Mouse (Mus musculus): ENCODE measurements around the gene Mef2d. TPM values are rescaled to one million over a fixed set of nuclear protein-coding genes. Genes with fewer than 3 reads are reported as not detected.

The Mef2d gene
- polyA plus RNA-seq, 1 experiment: 60.2 TPM

- Histone ChIP-seq H3K9me3 (peaks cover 10% of the 10 kb centered on the region), H3K4me3 (replicated peaks) (no peak overlapping the region), H3K36me3 (replicated peaks; ENCODE audit: low read length) (no peaks in the 10 kb centered on the region), H3K4me1 (peaks cover 17% of the 10 kb centered on the region), H3K27me3 (replicated peaks) (peaks cover 93% of the 10 kb centered on the region)
- no peak for TF ChIP-seq FLI1 (IDR thresholded peaks at IDR 0.05; ENCODE audit: low read length)
- TF ChIP-seq GATA1 (IDR thresholded peaks at IDR 0.05; ENCODE audit: borderline replicate concordance, low read length): no peak
Observed at GRCm38 (mm10) chr3:88198505-88199020, 56.4 kb downstream of the Mef2d start.

GRCm38 (mm10) chr3:88199541-88200110 is 57.5 kb downstream of the Mef2d start:
- H3K4me1 ChIP-seq: peaks cover 17% of the 10 kb centered on the region
- H3K27me3 ChIP-seq (replicated peaks): peaks cover 93% of the 10 kb centered on the region
- TF ChIP-seq GATA1 (IDR thresholded peaks at IDR 0.05; ENCODE audit: borderline replicate concordance, low read length) (no peak), FLI1 (IDR thresholded peaks at IDR 0.05; ENCODE audit: low read length) (no peak)
- no peaks in the 10 kb centered on the region for H3K36me3 ChIP-seq (replicated peaks; ENCODE audit: low read length)
- no peak overlapping the region for H3K4me3 ChIP-seq (replicated peaks)
- H3K9me3 ChIP-seq: peaks cover under 1% of the 10 kb centered on the region; the same call in 1 of the 2 replicates

GRCm38 (mm10) chr3:88200161-88200971 is 58.2 kb downstream of the Mef2d start:
- H3K36me3 ChIP-seq (replicated peaks; ENCODE audit: low read length): no peaks in the 10 kb centered on the region
- H3K9me3 ChIP-seq: no peaks in the 10 kb centered on the region
- H3K27me3 ChIP-seq (replicated peaks): peaks cover 96% of the 10 kb centered on the region
- H3K4me3 ChIP-seq (replicated peaks): no peak overlapping the region
- H3K4me1 ChIP-seq: peaks cover 17% of the 10 kb centered on the region
- TF ChIP-seq FLI1 (IDR thresholded peaks at IDR 0.05; ENCODE audit: low read length): no peak
- TF ChIP-seq GATA1 (IDR thresholded peaks at IDR 0.05; ENCODE audit: borderline replicate concordance, low read length): no peak

- no peak overlapping the region for H3K4me3 ChIP-seq (replicated peaks)
- H3K4me1 ChIP-seq: peaks cover 11% of the 10 kb centered on the region
- TF ChIP-seq FLI1 (IDR thresholded peaks at IDR 0.05; ENCODE audit: low read length) (no peak), GATA1 (IDR thresholded peaks at IDR 0.05; ENCODE audit: borderline replicate concordance, low read length) (no peak)
- no peaks in the 10 kb centered on the region for H3K9me3 ChIP-seq
- no peaks in the 10 kb centered on the region for H3K36me3 ChIP-seq (replicated peaks; ENCODE audit: low read length)
- H3K27me3 ChIP-seq (replicated peaks): peaks cover 96% of the 10 kb centered on the region
Observed at GRCm38 (mm10) chr3:88200972-88201330, 58.8 kb downstream of the Mef2d start.

GRCm38 (mm10) chr3:88201640-88202039 is 59.5 kb downstream of the Mef2d start:
- Histone ChIP-seq H3K4me3 (replicated peaks) (no peak overlapping the region), H3K9me3 (no peaks in the 10 kb centered on the region), H3K36me3 (replicated peaks; ENCODE audit: low read length) (no peaks in the 10 kb centered on the region), H3K4me1 (peaks cover 11% of the 10 kb centered on the region), H3K27me3 (replicated peaks) (peaks cover 99% of the 10 kb centered on the region)
- no peak for TF ChIP-seq FLI1 (IDR thresholded peaks at IDR 0.05; ENCODE audit: low read length)
- no peak for TF ChIP-seq GATA1 (IDR thresholded peaks at IDR 0.05; ENCODE audit: borderline replicate concordance, low read length)

- Histone ChIP-seq H3K4me3 (replicated peaks) (no peak overlapping the region), H3K9me3 (no peaks in the 10 kb centered on the region), H3K4me1 (peaks cover 11% of the 10 kb centered on the region), H3K36me3 (replicated peaks; ENCODE audit: low read length) (no peaks in the 10 kb centered on the region), H3K27me3 (replicated peaks) (peaks cover 99% of the 10 kb centered on the region)
- TF ChIP-seq FLI1 (IDR thresholded peaks at IDR 0.05; ENCODE audit: low read length) (no peak), GATA1 (IDR thresholded peaks at IDR 0.05; ENCODE audit: borderline replicate concordance, low read length) (no peak)
Observed at GRCm38 (mm10) chr3:88202986-88203385, 60.8 kb downstream of the Mef2d start.

GRCm38 (mm10) chr3:88203456-88203855 is 61.3 kb downstream of the Mef2d start:
- Histone ChIP-seq H3K36me3 (replicated peaks; ENCODE audit: low read length) (no peaks in the 10 kb centered on the region), H3K4me3 (replicated peaks) (no peak overlapping the region), H3K27me3 (replicated peaks) (peaks cover 99% of the 10 kb centered on the region), H3K9me3 (no peaks in the 10 kb centered on the region), H3K4me1 (peaks cover 11% of the 10 kb centered on the region)
- TF ChIP-seq FLI1 (IDR thresholded peaks at IDR 0.05; ENCODE audit: low read length) (no peak), GATA1 (IDR thresholded peaks at IDR 0.05; ENCODE audit: borderline replicate concordance, low read length) (no peak)

- Histone ChIP-seq H3K36me3 (replicated peaks; ENCODE audit: low read length) (no peaks in the 10 kb centered on the region), H3K4me1 (peaks cover 11% of the 10 kb centered on the region), H3K9me3 (no peaks in the 10 kb centered on the region), H3K4me3 (replicated peaks) (no peak overlapping the region), H3K27me3 (replicated peaks) (peaks cover 99% of the 10 kb centered on the region)
- TF ChIP-seq FLI1 (IDR thresholded peaks at IDR 0.05; ENCODE audit: low read length) (no peak), GATA1 (IDR thresholded peaks at IDR 0.05; ENCODE audit: borderline replicate concordance, low read length) (no peak)
Observed at GRCm38 (mm10) chr3:88203999-88204700, 62.0 kb downstream of the Mef2d start.

- TF ChIP-seq FLI1 (IDR thresholded peaks at IDR 0.05; ENCODE audit: low read length): no peak
- no peak for TF ChIP-seq GATA1 (IDR thresholded peaks at IDR 0.05; ENCODE audit: borderline replicate concordance, low read length)
- Histone ChIP-seq H3K4me1 (peaks cover 16% of the 10 kb centered on the region), H3K27me3 (replicated peaks) (peaks cover 99% of the 10 kb centered on the region), H3K36me3 (replicated peaks; ENCODE audit: low read length) (no peaks in the 10 kb centered on the region), H3K4me3 (replicated peaks) (no peak overlapping the region), H3K9me3 (no peaks in the 10 kb centered on the region)
Observed at GRCm38 (mm10) chr3:88204751-88205150, 62.6 kb downstream of the Mef2d start.
